Mouse (Mus musculus) MEL-GATA-1-ER (cell line): ENCODE results near the gene AA467197.

ENCODE experiments used
- DNase-seq: peaks from one replicate; pipeline ENCODE4 v3.0.0-alpha.2; 2012; ENCODE audit warnings: low read depth; ENCODE audit errors: extremely low read depth

AA467197 gene

DNA sequence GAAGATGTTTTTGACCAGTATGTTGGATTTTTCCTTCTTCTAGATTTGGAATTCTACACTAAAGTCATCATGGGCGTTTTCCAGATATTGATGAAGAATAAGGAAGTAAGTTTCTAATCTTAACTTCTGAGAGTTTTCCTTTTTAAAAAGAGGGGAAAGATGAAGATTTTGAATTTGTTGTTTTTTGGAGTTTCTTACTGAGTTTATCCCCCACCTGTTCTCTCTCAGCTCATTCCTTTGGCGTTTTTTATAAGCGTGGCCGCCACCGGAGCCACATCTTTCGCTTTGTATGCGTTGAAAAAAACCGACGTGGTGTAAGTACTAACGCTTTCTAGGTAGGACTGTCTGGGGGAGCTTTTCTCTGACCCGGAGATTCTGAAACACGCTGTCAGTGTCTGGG lies 1.2 kb downstream of the AA467197 start:
- DNase-seq: no peak

DNA sequence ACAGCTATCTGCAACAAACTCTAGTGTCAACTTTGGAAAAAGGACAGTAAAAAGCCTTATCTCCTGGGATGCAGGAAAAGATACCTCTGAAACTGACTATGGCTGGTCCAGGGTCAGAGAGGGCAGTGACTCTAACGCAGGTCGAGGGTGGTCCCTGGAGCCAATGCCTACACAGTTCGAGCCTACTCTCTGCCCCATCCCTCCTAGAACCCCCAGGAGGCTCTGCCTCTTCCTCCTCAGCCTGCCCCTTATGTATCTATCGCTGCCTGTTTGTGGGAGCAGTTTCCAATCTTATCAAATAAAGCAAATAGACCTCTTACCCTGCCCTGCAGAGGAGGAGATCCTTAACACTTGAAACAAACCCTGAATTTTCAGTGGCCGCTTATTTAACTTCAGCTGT lies 1.9 kb downstream of the AA467197 start:
- DNase-seq: no peak

DNA sequence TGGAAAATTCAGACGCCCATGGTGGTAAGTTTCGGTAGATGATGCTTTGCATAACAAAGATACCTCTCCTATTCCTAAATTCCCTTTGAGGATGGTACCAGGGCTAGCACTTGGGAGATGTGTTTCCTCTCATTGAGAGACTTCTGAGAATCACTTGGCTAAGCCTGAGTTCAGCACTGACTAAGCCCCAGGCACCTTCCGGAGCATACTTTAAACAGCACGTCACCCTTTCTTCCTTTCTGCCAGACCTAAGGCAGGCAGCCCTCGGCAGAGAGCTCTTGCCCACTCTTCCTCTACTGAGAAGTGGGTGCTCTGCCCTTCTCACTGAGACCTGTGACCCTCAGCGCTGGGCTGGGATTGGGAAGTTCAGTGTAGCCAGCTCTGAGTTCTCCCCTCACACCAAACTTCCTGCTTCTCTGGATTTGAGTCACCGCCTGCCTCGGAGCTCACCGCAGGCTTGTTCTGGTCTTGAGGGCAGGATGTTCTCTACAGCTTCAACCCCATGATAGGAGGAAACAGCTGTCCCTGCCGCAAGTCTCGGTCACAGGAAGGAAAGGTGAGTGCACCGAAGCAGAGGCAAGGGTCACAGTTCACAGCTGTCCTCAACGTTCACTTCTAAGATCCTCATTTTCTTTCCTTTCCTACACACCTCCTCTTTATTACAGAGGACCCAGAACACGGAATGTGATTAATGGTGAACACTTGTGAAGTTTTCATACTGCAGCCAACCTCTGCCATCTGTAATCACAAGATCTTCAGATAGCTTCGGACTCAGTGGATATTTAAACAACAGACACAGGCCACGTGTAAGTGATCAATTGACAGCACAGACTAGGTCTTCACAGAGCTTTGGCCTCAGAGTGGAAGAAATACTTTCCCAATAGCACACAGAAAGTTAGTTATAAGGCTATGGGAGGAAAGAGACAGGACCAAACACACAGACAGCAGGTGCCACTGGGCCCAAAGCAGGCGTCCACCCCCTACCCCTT lies 15.6 kb downstream of the AA467197 start:
- DNase-seq: no peak

DNA sequence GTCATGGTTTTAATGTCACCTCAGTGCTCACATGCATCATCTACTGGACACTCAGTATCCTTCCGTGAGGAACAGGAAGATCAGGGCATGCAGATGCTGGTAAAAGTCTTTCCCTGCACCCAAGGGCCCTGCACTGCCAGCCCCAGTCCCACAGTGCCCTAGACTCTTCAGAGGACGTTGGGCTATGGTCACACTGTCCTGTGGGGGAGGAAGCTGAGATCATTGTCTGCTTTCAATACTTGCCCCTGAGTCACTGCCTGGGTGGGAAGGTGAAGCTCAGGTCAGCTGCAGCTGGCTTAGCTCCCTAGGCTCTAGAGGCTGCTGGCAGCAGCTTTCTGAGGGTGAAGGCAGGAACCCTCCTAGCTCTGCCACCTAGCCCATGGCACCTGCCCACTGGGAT lies 19.3 kb downstream of the AA467197 start:
- no peak for DNase-seq

DNA sequence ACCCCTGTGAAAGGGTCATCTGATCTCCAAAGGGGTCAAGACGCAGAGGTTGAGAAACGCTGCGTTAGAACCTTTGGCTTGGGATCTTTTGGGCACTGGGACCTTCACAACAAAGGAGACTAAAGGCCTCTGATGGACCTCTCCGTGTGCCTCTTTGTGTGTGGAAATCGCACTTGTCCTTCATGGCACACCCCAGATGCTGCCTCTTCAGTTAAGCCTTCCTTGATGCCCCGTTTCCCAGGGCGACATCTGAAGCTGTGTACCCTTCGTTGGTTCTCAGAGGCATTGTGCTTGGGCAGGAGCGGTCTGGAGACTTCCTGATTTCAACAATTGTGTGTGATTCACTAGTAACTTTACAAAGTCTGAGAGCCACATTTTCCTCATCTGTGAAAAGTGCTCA lies 20.0 kb downstream of the AA467197 start:
- no peak for DNase-seq

DNA sequence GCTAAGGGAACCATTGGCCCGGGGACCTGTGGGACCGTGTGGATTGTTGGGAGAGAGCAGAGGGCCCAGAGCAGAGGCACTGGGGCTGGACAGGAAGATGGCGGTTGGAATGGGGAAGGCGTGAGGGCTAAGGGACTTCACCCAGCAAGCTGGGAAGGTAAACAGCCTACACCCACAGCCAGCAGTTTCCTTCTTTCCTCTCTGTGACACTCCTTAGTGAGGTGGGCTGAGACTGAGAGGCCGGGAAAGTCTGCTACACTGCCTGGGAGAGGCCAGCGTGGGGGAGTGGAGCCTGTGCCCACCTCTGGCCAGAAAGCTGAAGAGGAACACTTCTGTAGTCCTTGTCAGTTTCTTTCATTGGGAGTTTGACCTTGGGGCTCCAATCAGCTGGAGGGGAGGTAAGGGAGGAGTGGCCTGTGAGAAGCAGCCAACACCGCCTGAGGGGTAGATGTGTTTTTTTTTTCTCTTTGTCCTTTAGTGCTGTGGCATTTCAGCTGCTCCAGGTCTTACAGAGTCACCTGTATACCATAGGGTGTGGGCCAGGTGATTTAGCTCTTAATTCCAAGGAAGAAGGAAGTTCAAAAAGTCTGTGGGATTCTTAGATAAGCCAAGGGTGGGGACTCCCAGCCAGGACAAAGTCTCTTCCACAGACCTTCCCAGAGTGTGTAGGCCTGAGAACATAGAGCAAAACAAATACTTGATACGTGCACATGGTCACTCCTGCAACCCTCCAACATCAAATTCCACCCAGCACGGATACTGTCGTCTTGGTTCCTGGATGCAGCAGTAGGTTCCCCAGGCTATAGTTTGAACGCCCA lies 21.1 kb downstream of the AA467197 start:
- DNase-seq: no peak

DNA sequence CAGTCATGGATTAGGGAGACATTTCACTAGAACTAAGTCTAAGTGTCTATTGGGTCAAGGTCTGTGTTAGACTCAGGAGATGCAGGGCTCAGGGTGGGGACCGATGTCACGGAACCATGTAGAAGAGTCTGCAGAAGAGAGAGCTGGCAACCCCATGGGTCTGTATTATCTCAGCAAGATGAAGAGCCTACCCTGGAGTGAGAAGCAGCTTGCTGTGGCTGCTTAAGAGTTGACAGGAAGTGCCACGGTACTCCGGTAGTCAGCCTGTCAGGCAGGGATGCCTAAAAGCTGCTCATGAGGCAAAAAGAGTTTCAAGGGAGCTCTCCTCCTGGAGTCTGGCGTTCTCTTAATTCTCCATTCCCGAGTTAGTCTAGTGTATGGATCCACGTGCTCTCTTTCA lies 23.0 kb downstream of the AA467197 start:
- DNase-seq: no peak

DNA sequence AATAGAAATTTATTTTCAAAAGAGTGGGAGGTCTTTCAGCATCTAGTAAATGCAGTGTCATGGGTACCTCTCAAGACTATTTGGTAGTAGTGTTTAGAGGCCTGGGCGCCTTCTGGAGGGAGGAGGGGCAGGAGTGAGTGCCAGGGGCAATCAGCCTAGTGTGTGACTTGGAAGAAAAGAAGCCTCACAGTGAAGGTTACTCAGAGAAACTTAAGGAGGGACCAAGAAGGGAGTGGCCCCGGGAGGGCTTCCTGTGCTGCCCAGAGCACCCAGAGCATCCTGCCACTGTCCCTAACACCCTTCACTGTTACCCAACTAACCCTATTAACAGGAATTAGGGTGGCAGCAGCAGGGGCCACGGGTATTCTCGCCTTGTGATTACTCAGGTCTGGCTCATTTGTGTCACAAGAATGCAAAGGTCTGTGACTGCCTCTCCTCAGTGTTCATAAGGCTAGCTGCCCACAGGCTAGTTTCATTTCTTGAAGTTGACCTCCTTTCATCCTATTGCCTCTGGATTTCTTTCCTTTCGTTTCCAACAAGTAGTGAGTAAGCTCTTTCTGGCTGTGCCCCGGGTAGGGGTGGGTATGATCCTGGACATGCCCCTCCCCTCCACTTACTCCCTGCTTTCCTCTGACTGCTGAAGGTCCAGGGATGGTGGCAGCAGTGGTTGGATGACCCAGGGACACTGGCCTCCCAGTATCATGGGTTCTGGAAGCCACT lies 28.6 kb downstream of the AA467197 start:
- DNase-seq: no peak

DNA sequence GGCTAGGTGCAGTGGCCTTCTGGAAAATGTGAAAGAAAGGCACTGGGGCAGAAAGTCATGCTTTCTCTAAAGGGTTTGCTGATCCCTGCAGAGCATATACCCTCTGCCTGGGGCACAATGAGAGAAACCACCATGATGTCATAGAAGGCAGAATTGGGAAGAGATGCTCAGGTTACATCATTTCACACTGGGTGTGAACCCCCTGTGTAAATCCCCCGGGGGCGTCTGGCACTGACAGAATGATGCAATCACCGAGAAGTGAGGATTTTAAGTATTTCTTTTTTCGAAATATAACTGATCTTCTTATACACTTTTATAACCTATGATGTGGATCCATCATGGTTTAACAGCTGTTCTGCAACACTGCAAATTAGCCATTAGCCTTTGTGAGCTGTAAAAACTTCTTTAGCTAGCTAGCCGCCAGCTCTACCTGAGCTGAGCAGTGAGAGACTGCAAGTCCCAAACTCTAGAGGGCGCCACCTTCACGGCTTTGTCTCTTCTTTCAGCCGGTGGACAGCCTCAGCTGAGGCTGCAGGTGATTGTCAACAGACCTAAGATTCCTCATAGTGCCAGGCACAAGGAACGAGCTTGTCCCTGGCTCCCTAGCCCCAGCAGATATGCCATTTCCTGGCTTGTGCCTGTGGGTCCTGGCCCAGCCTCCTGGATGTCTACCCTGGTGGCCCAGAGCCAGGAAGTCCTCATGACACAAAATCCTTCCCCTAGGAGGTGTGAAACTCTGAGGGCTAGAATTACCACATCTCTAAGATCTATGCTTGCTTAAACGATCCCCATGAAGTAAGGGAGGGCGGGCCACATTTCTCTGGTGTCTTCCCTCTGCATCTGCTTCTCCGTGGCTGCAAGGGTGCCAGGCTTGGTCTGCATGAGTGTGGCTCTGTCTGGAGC lies 29.4 kb downstream of the AA467197 start:
- no peak for DNase-seq

DNA sequence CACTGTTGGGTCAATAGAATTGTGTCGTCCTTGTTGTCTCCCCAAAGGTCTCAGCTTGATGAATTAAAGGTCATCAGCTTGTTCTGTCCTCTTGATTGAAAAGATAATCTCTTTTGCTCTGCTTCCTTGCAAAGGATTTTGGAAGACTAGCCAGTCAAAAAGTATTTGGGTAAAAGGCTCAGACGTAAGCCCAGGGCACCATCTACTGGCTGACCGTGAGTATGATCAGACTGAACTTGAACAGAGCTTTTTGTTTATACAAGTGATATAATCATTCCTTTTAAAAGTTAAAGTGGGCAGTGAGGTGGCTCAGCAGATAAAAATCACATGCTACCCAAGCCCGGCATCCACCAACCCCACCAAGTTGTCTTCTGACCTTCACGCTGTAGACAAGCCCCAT lies 31.1 kb downstream of the AA467197 start:
- DNase-seq: no peak

DNA sequence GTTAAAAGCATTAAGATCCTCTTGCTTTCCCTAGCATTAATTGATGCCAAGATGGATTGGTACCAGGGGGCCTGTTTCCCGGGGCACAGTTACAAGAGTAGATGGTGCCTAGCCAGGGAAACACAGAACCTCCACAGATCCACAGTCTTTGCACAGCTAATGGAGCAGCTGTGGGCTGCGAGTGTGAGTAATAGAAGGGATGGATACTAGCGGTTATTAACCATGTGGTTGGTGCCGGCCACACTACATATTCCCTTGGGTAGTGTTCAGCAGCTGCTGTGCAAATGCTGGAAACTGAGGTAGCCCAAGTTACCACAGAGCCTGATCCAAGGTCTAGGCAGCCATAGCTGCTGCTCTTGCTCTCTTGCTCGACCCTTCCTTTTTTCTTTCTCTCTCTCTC lies 34.9 kb downstream of the AA467197 start:
- DNase-seq: no peak

DNA sequence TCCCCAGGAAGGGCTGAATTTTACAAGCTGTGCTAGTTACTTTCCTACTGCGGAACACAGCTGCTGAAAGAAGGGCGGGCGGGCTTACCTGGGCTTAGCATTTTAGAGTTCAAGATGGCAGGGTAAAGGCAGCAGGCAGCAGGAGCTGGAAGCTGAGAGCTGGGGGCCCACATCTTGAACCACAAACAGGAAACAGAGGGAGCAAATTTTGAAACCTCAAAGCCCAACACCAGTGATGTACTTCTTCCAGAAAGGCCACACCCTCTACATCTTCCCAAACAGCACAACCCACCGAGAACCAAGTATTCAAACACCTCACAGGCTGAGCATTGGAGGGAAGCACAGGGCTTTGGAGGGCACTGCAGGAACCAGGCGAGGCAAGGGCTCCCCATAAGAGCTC lies 36.1 kb downstream of the AA467197 start:
- no peak for DNase-seq

DNA sequence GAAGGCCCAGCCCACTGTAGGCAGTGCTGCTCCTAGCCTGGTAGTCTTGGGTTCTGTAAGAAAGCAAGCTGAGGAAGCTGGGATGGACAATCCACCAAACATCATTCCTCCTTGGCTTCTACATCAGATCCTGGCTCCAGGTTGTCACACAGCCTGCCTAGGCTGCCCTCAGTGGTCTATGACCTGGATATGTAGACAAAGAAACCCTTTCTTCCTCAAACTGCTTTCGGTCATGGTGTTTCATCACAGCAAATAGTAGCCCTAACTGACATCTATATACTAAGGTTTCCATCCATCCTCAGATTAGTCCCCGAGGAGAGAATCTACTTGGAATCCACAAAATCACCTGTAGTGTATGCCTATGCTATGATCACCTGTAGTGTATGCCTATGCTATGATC lies 38.3 kb downstream of the AA467197 start:
- no peak for DNase-seq

DNA sequence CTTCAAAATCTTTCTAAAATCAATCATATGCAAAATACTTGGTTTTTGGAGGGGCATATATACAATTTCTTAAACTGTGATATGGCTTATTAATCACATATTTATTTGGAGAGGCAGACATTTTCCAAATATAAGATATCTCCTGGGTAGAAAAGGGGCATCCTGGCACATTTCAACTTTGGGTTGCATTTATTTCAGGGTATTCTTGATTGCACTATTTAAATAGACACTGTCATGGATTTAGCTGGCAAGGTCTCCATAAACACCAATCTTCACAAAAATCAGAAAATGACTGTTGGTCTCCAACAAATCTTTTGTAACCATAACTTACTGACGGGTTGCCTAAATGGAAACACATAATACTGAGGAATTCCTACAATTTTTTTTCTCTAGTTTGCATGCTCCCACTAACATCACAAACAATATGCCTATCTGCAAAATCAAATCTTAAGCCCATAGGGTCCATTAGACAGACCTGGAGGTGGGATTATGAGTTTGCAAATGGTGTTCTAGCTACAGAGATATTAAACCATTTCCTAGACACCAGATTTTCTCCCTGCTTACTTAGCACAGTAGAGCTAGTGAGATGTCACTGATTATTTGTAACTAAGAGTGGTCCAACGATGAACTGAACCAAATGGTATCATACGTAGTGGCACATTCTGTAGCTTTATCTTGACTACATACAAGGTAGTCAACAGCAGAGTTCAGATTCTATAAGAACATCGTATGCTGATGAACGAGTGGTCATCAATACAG lies 44.8 kb downstream of the AA467197 start:
- no peak for DNase-seq

DNA sequence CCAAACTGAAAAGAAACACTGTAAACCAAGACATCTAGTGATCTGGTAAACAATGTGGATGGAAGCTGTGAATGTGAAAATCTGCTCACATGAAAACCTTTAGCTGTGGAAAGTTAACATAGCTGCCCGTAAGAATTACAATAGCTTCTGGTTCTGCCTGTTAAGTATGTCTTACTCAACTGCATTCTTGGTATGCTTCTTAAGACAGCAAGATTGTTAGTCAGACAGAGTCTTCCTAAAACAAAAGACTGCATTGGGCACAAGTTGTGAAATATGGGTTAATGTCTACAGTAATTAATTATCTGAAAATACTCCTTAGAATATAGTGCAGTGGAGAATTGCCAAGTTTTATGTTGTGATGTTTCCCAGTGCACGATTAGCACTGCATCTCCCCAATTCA lies 45.7 kb downstream of the AA467197 start:
- DNase-seq: no peak

DNA sequence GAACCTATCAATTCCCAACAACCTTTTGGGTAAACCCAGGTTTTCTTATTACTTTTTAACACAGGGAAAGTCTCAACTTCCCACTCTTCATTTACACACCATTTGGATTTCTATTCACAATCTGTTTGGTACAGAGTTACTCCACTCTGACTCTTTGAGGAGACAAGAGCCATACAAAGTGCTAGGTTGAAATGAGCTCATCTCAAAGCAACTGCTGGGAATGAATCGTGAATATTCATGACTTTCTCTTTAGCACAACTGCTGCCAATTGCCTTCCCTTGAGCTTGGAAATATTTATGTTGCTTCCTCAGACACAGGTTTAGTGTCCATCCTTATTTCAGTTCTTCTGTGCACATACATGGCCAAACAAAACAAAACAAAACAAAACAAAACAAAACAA lies 46.9 kb downstream of the AA467197 start:
- DNase-seq: no peak

DNA sequence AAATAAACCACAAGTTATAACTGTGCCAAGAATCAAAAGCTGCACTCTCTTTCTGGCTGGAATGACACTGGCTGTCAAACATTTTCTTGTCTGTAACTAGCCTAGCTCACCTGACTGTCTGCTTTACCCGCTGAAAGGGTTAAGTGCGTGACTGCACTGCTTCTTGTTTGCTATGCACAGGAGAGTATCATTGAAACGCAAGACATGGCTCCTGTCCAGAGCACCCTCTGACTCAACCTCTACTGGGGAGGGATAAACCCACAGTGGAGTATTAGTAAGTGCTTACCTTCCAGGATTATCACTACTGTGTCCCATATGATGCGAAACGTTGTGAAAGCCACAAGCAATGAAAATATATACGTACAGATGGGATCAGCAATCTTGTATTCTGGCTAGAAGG lies 49.9 kb downstream of the AA467197 start:
- DNase-seq: no peak
